Mouse (Mus musculus): Measurements from ENCODE around the gene Olr1. TPM values are rescaled to one million over a fixed set of nuclear protein-coding genes. Genes with fewer than 3 reads are reported as not detected.

The Olr1 gene
- polyA plus RNA-seq, 1 experiment: not detected

GRCm38 (mm10) chr6:129480089-129480958 lies 26.6 kb downstream of the Olr1 start:
- TF ChIP-seq CTCF (IDR thresholded peaks at IDR 0.05; ENCODE audit: extremely low read depth, insufficient read length, insufficient replicate concordance, low read depth, low read length) (no peak), POLR2A (IDR thresholded peaks at IDR 0.05; ENCODE audit: low read depth, low read length) (no peak)
- no peaks in the 10 kb centered on the region for H3K36me3 ChIP-seq (ENCODE audit: control insufficient read depth, insufficient read depth, low read length)
- WGBS: 40% methylated on average over 8 of the region's 8 CpGs
- no peak overlapping the region for H3K27ac ChIP-seq (ENCODE audit: insufficient read depth, low read depth, low read length)
- H3K27me3 ChIP-seq (ENCODE audit: control insufficient read depth, insufficient read depth, low read length): no peaks in the 10 kb centered on the region; the same call in 1 of the 2 replicates
- no peaks in the 10 kb centered on the region for H3K4me1 ChIP-seq (ENCODE audit: control insufficient read depth, insufficient read depth, insufficient read length, low read length)
- H3K4me3 ChIP-seq (ENCODE audit: low read depth, low read length): no peak overlapping the region

GRCm38 (mm10) chr6:129476404-129477126 lies 30.4 kb downstream of the Olr1 start:
- no peaks in the 10 kb centered on the region; the same call in 1 of the 2 replicates for H3K27me3 ChIP-seq (ENCODE audit: control insufficient read depth, insufficient read depth, low read length)
- no peaks in the 10 kb centered on the region for H3K4me1 ChIP-seq (ENCODE audit: control insufficient read depth, insufficient read depth, insufficient read length, low read length)
- H3K27ac ChIP-seq (ENCODE audit: insufficient read depth, low read depth, low read length): no peak overlapping the region
- TF ChIP-seq POLR2A (IDR thresholded peaks at IDR 0.05; ENCODE audit: low read depth, low read length): no peak
- no peak for TF ChIP-seq CTCF (IDR thresholded peaks at IDR 0.05; ENCODE audit: extremely low read depth, insufficient read length, insufficient replicate concordance, low read depth, low read length)
- H3K36me3 ChIP-seq (ENCODE audit: control insufficient read depth, insufficient read depth, low read length): no peaks in the 10 kb centered on the region
- no peak overlapping the region for H3K4me3 ChIP-seq (ENCODE audit: low read depth, low read length)
- WGBS: 28% methylated on average over 13 of the region's 13 CpGs

GRCm38 (mm10) chr6:129472627-129473026 lies 34.3 kb downstream of the Olr1 start:
- Histone ChIP-seq H3K4me3 (ENCODE audit: low read depth, low read length) (no peak overlapping the region), H3K27ac (ENCODE audit: insufficient read depth, low read depth, low read length) (no peak overlapping the region), H3K27me3 (ENCODE audit: control insufficient read depth, insufficient read depth, low read length) (no peaks in the 10 kb centered on the region; the same call in 1 of the 2 replicates), H3K36me3 (ENCODE audit: control insufficient read depth, insufficient read depth, low read length) (no peaks in the 10 kb centered on the region), H3K4me1 (ENCODE audit: control insufficient read depth, insufficient read depth, insufficient read length, low read length) (no peaks in the 10 kb centered on the region)
- WGBS: 70% methylated on average over 5 of the region's 5 CpGs
- TF ChIP-seq CTCF (IDR thresholded peaks at IDR 0.05; ENCODE audit: extremely low read depth, insufficient read length, insufficient replicate concordance, low read depth, low read length) (no peak), POLR2A (IDR thresholded peaks at IDR 0.05; ENCODE audit: low read depth, low read length) (no peak)

- no peak overlapping the region for H3K27ac ChIP-seq (ENCODE audit: insufficient read depth, low read depth, low read length)
- no peak overlapping the region for H3K4me3 ChIP-seq (ENCODE audit: low read depth, low read length)
- no peaks in the 10 kb centered on the region for H3K27me3 ChIP-seq (ENCODE audit: control insufficient read depth, insufficient read depth, low read length)
- H3K4me1 ChIP-seq (ENCODE audit: control insufficient read depth, insufficient read depth, insufficient read length, low read length): no peaks in the 10 kb centered on the region
- 91% methylated on average over 6 of the region's 6 CpGs for WGBS
- H3K36me3 ChIP-seq (ENCODE audit: control insufficient read depth, insufficient read depth, low read length): no peaks in the 10 kb centered on the region
- TF ChIP-seq POLR2A (IDR thresholded peaks at IDR 0.05; ENCODE audit: low read depth, low read length) (no peak), CTCF (IDR thresholded peaks at IDR 0.05; ENCODE audit: extremely low read depth, insufficient read length, insufficient replicate concordance, low read depth, low read length) (no peak)
Observed at GRCm38 (mm10) chr6:129471386-129471785, 35.6 kb downstream of the Olr1 start.

GRCm38 (mm10) chr6:129451411-129452039 lies 55.4 kb downstream of the Olr1 start, which contains the start of gene Clec1a:
Gene Clec1a (minus strand): TSS chr6:129452000.
- Histone ChIP-seq H3K27ac (ENCODE audit: insufficient read depth, low read depth, low read length) (peak within 1 kb of the TSS; percentile 61; the same call in 1 of the 2 replicates), H3K4me1 (ENCODE audit: control insufficient read depth, insufficient read depth, insufficient read length, low read length) (no peaks in the 10 kb centered on the region), H3K36me3 (ENCODE audit: control insufficient read depth, insufficient read depth, low read length) (no peaks in the 10 kb centered on the region), H3K4me3 (ENCODE audit: low read depth, low read length) (peak within 1 kb of the TSS; percentile 26), H3K27me3 (ENCODE audit: control insufficient read depth, insufficient read depth, low read length) (no peaks in the 10 kb centered on the region)
- TF ChIP-seq POLR2A (IDR thresholded peaks at IDR 0.05; ENCODE audit: low read depth, low read length): no peak
- no peak for TF ChIP-seq CTCF (IDR thresholded peaks at IDR 0.05; ENCODE audit: extremely low read depth, insufficient read length, insufficient replicate concordance, low read depth, low read length)
- 55% methylated on average over 13 of the region's 13 CpGs for WGBS

- Histone ChIP-seq H3K27ac (ENCODE audit: insufficient read depth, low read depth, low read length) (no peak overlapping the region), H3K4me3 (ENCODE audit: low read depth, low read length) (no peak overlapping the region)
- TF ChIP-seq POLR2A (IDR thresholded peaks at IDR 0.05; ENCODE audit: low read depth, low read length): no peak
- no peak for TF ChIP-seq CTCF (IDR thresholded peaks at IDR 0.05; ENCODE audit: extremely low read depth, insufficient read length, insufficient replicate concordance, low read depth, low read length)
Observed at GRCm38 (mm10) chr6:129449743-129450142, 57.2 kb downstream of the Olr1 start.

More at GRCm38 (mm10) chr6:129449743-129450142, 57.2 kb downstream of the Olr1 start:
- Histone ChIP-seq H3K4me1 (ENCODE audit: control insufficient read depth, insufficient read depth, insufficient read length, low read length) (no peaks in the 10 kb centered on the region), H3K36me3 (ENCODE audit: control insufficient read depth, insufficient read depth, low read length) (no peaks in the 10 kb centered on the region), H3K27me3 (ENCODE audit: control insufficient read depth, insufficient read depth, low read length) (no peaks in the 10 kb centered on the region)
- 52% methylated on average over 6 of the region's 6 CpGs for WGBS
